Mouse (Mus musculus) frontal cortex, adult (tissue): ENCODE results near the gene Krt81.

Experiments used
- ATAC-seq: cut with Nextera tagmentation; 2 replicates; pipeline ENCODE4 v1.9.2; 2017; ENCODE audit warnings: mild to moderate bottlenecking, moderate library complexity, mixed read lengths; ENCODE audit not compliant: low TSS enrichment

Krt81 gene

GRCm38 (mm10) chr15:101463651-101464050 lies at the start of gene Krt81:
Gene Krt81, minus strand, starts transcription at chr15:101463751.
- no peak for ATAC-seq

GRCm38 (mm10) chr15:101508247-101508646 lies 44.7 kb upstream of the Krt81 start:
- ATAC-seq: no peak

- no peak for ATAC-seq
Measured at GRCm38 (mm10) chr15:101506896-101507758, 43.6 kb upstream of the Krt81 start.

GRCm38 (mm10) chr15:101497181-101497580 lies 33.6 kb upstream of the Krt81 start:
- ATAC-seq: peak; percentile 44; the same call in 1 of the 2 replicates

GRCm38 (mm10) chr15:101495266-101495665 lies 31.7 kb upstream of the Krt81 start:
- ATAC-seq: no peak

- no peak for ATAC-seq
Measured at GRCm38 (mm10) chr15:101494203-101494602, 30.7 kb upstream of the Krt81 start.

GRCm38 (mm10) chr15:101493713-101494112 lies 30.2 kb upstream of the Krt81 start:
- ATAC-seq: no peak

GRCm38 (mm10) chr15:101492718-101493117 lies 29.2 kb upstream of the Krt81 start:
- ATAC-seq: no peak

GRCm38 (mm10) chr15:101491431-101491830 lies 27.9 kb upstream of the Krt81 start, which contains the start of gene Krt83:
Gene Krt83, minus strand, starts transcription at chr15:101491512.
- no peak for ATAC-seq

- ATAC-seq: peak; percentile 98
Measured at GRCm38 (mm10) chr15:101485911-101486635, 22.5 kb upstream of the Krt81 start.

- ATAC-seq: no peak
Measured at GRCm38 (mm10) chr15:101484939-101485338, 21.4 kb upstream of the Krt81 start.

GRCm38 (mm10) chr15:101483646-101484045 lies 20.1 kb upstream of the Krt81 start:
- ATAC-seq: no peak

- no peak for ATAC-seq
Measured at GRCm38 (mm10) chr15:101482056-101482455, 18.5 kb upstream of the Krt81 start.

- no peak for ATAC-seq
Measured at GRCm38 (mm10) chr15:101479666-101480060, 16.1 kb upstream of the Krt81 start.

- ATAC-seq: peak; percentile 62
Measured at GRCm38 (mm10) chr15:101479007-101479665, 15.6 kb upstream of the Krt81 start.

- no peak for ATAC-seq
Measured at GRCm38 (mm10) chr15:101472952-101473528, 9.5 kb upstream of the Krt81 start, which contains the start of gene Krt86. Gene Krt86, plus strand, starts transcription at chr15:101473478.

- no peak for ATAC-seq
Measured at GRCm38 (mm10) chr15:101469093-101469492, 5.5 kb upstream of the Krt81 start.

GRCm38 (mm10) chr15:101459283-101459682 lies 4.3 kb downstream of the Krt81 start:
- no peak for ATAC-seq

- ATAC-seq: no peak
Measured at GRCm38 (mm10) chr15:101458361-101458930, 5.1 kb downstream of the Krt81 start.

GRCm38 (mm10) chr15:101455891-101456290 lies 7.7 kb downstream of the Krt81 start:
- ATAC-seq: no peak

GRCm38 (mm10) chr15:101455292-101455691 lies 8.3 kb downstream of the Krt81 start:
- no peak for ATAC-seq
